Mouse (Mus musculus) neural tube, embryonic 14.5 days (tissue): ENCODE measurements around the gene Pde4dip. TPM values are rescaled to one million over a fixed set of nuclear protein-coding genes. Genes with fewer than 3 reads are reported as not detected.

Source experiments
- ATAC-seq: fragments of 200-750 bp; cut with Nextera tagmentation; 2 replicates; pipeline ENCODE4 v1.8.0; 2017; ENCODE audit warnings: low read depth, mild to moderate bottlenecking, moderate TSS enrichment, moderate library complexity
- H3K27ac ChIP-seq: fragments of 300-500 bp; sonication (generic); 2 replicates; pipeline ENCODE4 v1.5.1; 2014; ENCODE audit warnings: low read depth, mild to moderate bottlenecking, control low read depth, low read length, moderate library complexity, mixed read lengths
- H3K27me3 ChIP-seq: fragments of 300-500 bp; sonication (generic); 2 replicates; pipeline ENCODE4 v1.6.1; 2014; ENCODE audit warnings: low read length; ENCODE audit not compliant: control insufficient read depth, insufficient read depth
- H3K36me3 ChIP-seq: fragments of 300-500 bp; sonication (generic); 2 replicates; pipeline ENCODE4 v1.6.1; 2014; ENCODE audit warnings: low read length, mixed read lengths; ENCODE audit not compliant: control insufficient read depth, insufficient read depth
- H3K4me1 ChIP-seq: fragments of 300-500 bp; sonication (generic); 2 replicates; pipeline ENCODE4 v1.6.1; 2014; ENCODE audit warnings: low read length; ENCODE audit not compliant: control insufficient read depth, insufficient read depth
- H3K4me2 ChIP-seq: fragments of 300-500 bp; sonication (generic); 2 replicates; pipeline ENCODE4 v1.6.1; 2014; ENCODE audit warnings: mild to moderate bottlenecking, low read depth, low read length, control low read depth
- H3K4me3 ChIP-seq: fragments of 300-500 bp; sonication (generic); 2 replicates; pipeline ENCODE4 v1.5.1; 2014; ENCODE audit warnings: low read depth, low read length, control low read depth, mixed read lengths
- H3K9ac ChIP-seq: fragments of 300-500 bp; sonication (generic); replicated peaks from 2 replicates; pipeline ENCODE4 v1.6.1; 2014; ENCODE audit warnings: low read depth, mild to moderate bottlenecking, control low read depth, low read length, mixed read lengths
- H3K9me3 ChIP-seq: fragments of 300-500 bp; sonication (generic); 2 replicates; pipeline ENCODE4 v1.6.1; 2016; ENCODE audit warnings: low read length; ENCODE audit not compliant: control insufficient read depth
- WGBS: fragments of 180-500 bp; shearing (Covaris S2); extraction: QIAGEN DNeasy Blood & Tissue Kit; methylation state at CpG from one replicate; pipeline ENCODE4 v1.1.7; 2014; 5-methylcytosine and 5-hydroxymethylcytosine counted together
- polyA plus RNA-seq: library from polyadenylated mRNA; unstranded; fragments of >200 nt; fragmentation: Nextera tagmentation; extraction: Ambion mirVana; gene quantifications from 2 replicates; pipeline ENCODE4 v1.2.1, GENCODE M21; 2014

Gene Pde4dip
- polyA plus RNA-seq, 1 experiment from 2014 or later: 75.8 TPM

GRCm38 (mm10) chr3:97835888-97836287, 52.6 kb downstream of the Pde4dip start:
- no peak for ATAC-seq
- no peaks in the 10 kb centered on the region for H3K36me3 ChIP-seq
- H3K9ac ChIP-seq: no peak overlapping the region
- H3K27ac ChIP-seq: no peak overlapping the region
- H3K27me3 ChIP-seq: no peaks in the 10 kb centered on the region
- 89% methylated on average over 5 of the region's 5 CpGs for WGBS
- H3K4me1 ChIP-seq: no peaks in the 10 kb centered on the region
- no peaks in the 10 kb centered on the region for H3K9me3 ChIP-seq
- H3K4me2 ChIP-seq: no peak overlapping the region
- no peak overlapping the region for H3K4me3 ChIP-seq

DNA sequence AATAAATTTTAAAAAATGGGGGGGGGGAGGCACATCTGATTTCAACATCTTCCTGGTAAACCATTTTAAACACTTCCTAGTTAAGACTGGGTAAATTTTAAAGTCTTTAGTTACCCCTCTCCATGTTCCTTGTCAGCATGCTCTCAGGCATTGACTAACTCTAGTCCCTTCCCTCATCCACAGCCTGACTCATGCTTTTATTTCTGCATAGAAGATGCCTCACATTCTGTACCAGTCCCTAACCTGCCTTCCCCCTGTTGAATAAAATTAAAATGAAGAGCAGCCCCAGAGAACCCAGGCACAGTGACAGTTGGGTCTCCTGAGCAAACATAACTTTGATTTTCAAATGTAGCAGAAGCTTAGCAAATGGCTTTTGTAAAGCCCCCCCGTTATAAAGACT, 53.9 kb downstream of the Pde4dip start:
- no peak for ATAC-seq
- H3K9ac ChIP-seq: no peak overlapping the region
- no peak overlapping the region for H3K4me3 ChIP-seq
- no peaks in the 10 kb centered on the region for H3K36me3 ChIP-seq
- H3K27ac ChIP-seq: no peak overlapping the region
- H3K27me3 ChIP-seq: no peaks in the 10 kb centered on the region
- H3K9me3 ChIP-seq: no peaks in the 10 kb centered on the region
- 71% methylated on average over 1 of the region's 1 CpGs for WGBS
- H3K4me2 ChIP-seq: no peak overlapping the region
- no peaks in the 10 kb centered on the region for H3K4me1 ChIP-seq

GRCm38 (mm10) chr3:97831564-97832320, 56.8 kb downstream of the Pde4dip start:
- no peak overlapping the region for H3K27ac ChIP-seq
- no peaks in the 10 kb centered on the region for H3K4me1 ChIP-seq
- H3K27me3 ChIP-seq: no peaks in the 10 kb centered on the region
- ATAC-seq: no peak
- H3K4me3 ChIP-seq: no peak overlapping the region
- WGBS: 76% methylated on average over 15 of the region's 15 CpGs
- H3K9ac ChIP-seq: no peak overlapping the region
- H3K9me3 ChIP-seq: no peaks in the 10 kb centered on the region
- H3K36me3 ChIP-seq: no peaks in the 10 kb centered on the region
- no peak overlapping the region for H3K4me2 ChIP-seq

DNA sequence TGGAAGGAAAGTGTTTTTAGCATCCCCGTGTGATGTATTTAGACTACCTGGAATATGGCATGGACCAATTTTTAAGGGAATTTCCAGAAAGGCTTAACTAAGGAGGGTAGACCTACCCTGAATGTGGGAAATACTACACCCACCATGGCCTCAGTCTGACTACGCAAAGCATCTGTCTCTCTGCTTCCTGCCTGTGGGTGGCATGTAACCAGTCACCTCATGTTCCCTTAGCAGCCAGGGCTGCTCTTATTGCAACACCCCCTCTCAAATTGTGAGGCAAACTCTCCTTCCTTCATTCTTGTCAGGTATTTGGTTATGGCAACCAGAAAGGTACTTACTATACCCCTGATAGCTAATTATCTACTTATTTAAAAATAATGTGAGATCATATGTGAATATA, 57.9 kb downstream of the Pde4dip start:
- Histone ChIP-seq H3K27me3 (no peaks in the 10 kb centered on the region), H3K9ac (no peak overlapping the region), H3K4me2 (no peak overlapping the region), H3K27ac (no peak overlapping the region), H3K4me3 (no peak overlapping the region), H3K36me3 (no peaks in the 10 kb centered on the region), H3K9me3 (no peaks in the 10 kb centered on the region), H3K4me1 (no peaks in the 10 kb centered on the region)
- 66% methylated on average over 2 of the region's 2 CpGs for WGBS
- ATAC-seq: peak; percentile 49

DNA sequence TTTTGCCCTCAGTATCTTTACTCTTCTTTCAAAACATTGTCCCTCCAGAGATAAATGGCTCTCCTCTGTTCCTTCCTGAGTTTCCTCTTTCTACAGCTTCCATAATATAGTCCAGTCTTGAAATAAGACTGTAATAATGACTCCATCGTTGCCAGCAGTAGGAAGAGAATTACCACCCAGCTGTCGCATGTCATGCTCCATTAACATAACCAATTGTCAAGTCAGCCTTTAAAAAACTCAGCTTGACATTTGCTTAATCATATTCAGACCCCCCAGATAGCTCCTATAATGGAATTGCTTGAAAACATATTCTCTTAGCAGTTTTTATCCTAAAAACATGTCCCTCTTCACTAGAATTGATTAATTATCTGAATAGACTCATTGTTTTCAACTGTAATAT, 58.4 kb downstream of the Pde4dip start:
- H3K9me3 ChIP-seq: no peaks in the 10 kb centered on the region
- H3K27me3 ChIP-seq: no peaks in the 10 kb centered on the region
- peak; percentile 73; the same call in 1 of the 2 replicates for ATAC-seq
- no peaks in the 10 kb centered on the region; the same call in 1 of the 2 replicates for H3K4me1 ChIP-seq
- H3K36me3 ChIP-seq: no peaks in the 10 kb centered on the region
- H3K27ac ChIP-seq: no peak overlapping the region; the same call in 1 of the 2 replicates
- no peak overlapping the region for H3K9ac ChIP-seq
- no peak overlapping the region for H3K4me2 ChIP-seq
- 21% methylated on average over 2 of the region's 2 CpGs for WGBS
- H3K4me3 ChIP-seq: no peak overlapping the region

DNA sequence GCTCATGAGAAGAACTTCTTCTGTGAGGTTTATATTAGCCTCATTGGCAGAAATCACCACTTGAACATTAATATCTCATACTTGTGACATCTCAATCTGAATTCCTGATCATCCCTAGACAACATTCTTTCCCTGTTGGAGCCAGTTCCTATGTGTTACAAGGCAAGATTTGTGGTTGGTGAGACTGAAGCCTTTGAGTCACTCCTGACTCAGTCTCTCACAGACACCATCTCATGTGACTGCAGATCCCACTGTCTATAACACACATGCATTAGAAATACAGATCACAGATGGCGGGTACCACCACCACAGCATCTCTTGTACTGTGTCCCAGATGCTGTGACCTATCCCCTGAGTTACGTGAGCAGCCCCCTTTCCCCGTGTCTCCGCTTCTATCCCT, 60.2 kb downstream of the Pde4dip start:
- Histone ChIP-seq H3K4me3 (no peak overlapping the region), H3K27ac (no peak overlapping the region), H3K27me3 (no peaks in the 10 kb centered on the region), H3K9ac (no peak overlapping the region), H3K4me2 (no peak overlapping the region), H3K36me3 (no peaks in the 10 kb centered on the region), H3K9me3 (no peaks in the 10 kb centered on the region), H3K4me1 (peaks cover 11% of the 10 kb centered on the region)
- no peak for ATAC-seq
- 93% methylated on average over 4 of the region's 4 CpGs for WGBS

GRCm38 (mm10) chr3:97825246-97825645, 63.3 kb downstream of the Pde4dip start:
- no peaks in the 10 kb centered on the region for H3K9me3 ChIP-seq
- H3K27me3 ChIP-seq: 0 out of 2 replicates have a peak, but pooled peaks cover 4% of the 10 kb centered on the region
- no peak overlapping the region for H3K4me2 ChIP-seq
- H3K36me3 ChIP-seq: no peaks in the 10 kb centered on the region
- no peak overlapping the region for H3K9ac ChIP-seq
- WGBS: 20% methylated on average over 3 of the region's 3 CpGs
- ATAC-seq: no peak
- no peak overlapping the region for H3K27ac ChIP-seq
- H3K4me3 ChIP-seq: no peak overlapping the region
- H3K4me1 ChIP-seq: peaks cover 11% of the 10 kb centered on the region

GRCm38 (mm10) chr3:97824744-97825143, 63.8 kb downstream of the Pde4dip start:
- Histone ChIP-seq H3K4me3 (no peak overlapping the region), H3K36me3 (no peaks in the 10 kb centered on the region), H3K9me3 (no peaks in the 10 kb centered on the region), H3K9ac (no peak overlapping the region), H3K4me2 (peak overlapping the region; percentile 63), H3K4me1 (peaks cover 11% of the 10 kb centered on the region), H3K27me3 (0 out of 2 replicates have a peak, but pooled peaks cover 4% of the 10 kb centered on the region), H3K27ac (no peak overlapping the region)
- WGBS: 10% methylated on average over 4 of the region's 5 CpGs
- ATAC-seq: no peak; the same call in 1 of the 2 replicates

DNA sequence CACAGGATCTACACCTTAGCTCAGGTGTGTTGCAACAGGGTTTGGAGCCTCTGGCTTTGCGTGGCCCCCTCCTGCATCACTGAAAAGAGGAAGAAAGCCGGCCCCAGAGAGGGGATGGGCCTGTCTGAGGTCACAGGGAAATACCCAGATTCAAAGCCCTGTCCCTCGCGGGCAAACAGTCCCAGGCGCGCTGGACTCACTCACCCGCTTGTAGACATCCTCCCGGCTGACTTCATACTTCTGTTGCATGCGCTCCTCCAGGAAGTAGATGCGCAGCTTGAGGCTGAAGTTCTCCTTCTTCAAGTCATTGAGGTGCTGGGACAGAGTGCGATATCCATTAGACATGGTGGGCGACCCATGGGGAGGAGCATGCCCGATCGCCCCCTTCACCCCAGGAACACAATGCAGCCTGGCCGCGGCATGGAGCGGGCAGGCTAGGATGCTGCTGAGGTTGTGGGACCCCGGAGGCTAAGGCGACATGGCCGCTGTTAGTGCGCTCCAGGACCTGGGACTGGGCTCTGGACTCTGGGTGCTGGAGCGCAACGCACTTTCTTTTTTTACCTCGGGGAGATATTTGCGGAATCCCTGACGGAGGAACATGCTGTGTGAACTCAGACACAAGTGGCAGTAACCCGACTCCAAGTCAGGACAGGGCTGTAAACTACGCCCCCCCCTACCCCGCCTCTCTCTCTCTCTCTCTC, 64.3 kb downstream of the Pde4dip start:
- no peaks in the 10 kb centered on the region for H3K9me3 ChIP-seq
- no peak overlapping the region for H3K9ac ChIP-seq
- H3K36me3 ChIP-seq: no peaks in the 10 kb centered on the region
- peak overlapping the region; percentile 63 for H3K4me2 ChIP-seq
- H3K27me3 ChIP-seq: 0 out of 2 replicates have a peak, but pooled peaks cover 4% of the 10 kb centered on the region
- no peak overlapping the region for H3K27ac ChIP-seq
- peak overlapping the region; percentile 25 for H3K4me3 ChIP-seq
- H3K4me1 ChIP-seq: peaks cover 11% of the 10 kb centered on the region
- peak; percentile 63; the same call in 1 of the 2 replicates for ATAC-seq
- 2% methylated on average over 29 of the region's 29 CpGs for WGBS
